Mouse (Mus musculus): ENCODE measurements around the gene Scoc. TPM values are rescaled to one million over a fixed set of nuclear protein-coding genes. Genes with fewer than 3 reads are reported as not detected.

Scoc gene
- polyA plus RNA-seq, 1 experiment, result 9.1 TPM

- 97% methylated on average over 15 of the region's 15 CpGs for WGBS
- no peaks in the 10 kb centered on the region for H3K27me3 ChIP-seq (ENCODE audit: control insufficient read depth, insufficient read depth, low read length)
- DNase-seq, result no peak
- H3K4me3 ChIP-seq (ENCODE audit: control insufficient read depth, insufficient read depth, low read length), result no peak overlapping the region
- H3K36me3 ChIP-seq (ENCODE audit: control insufficient read depth, insufficient read depth, low read length), result no peaks in the 10 kb centered on the region
- TF ChIP-seq POLR2A (IDR thresholded peaks at IDR 0.05; ENCODE audit: control insufficient read depth, extremely low read depth, insufficient read depth, low read length, poor library complexity), result no peak
- no peak for TF ChIP-seq CTCF (IDR thresholded peaks at IDR 0.05; ENCODE audit: borderline replicate concordance, control insufficient read depth, extremely low read depth, insufficient read depth, low read length, poor library complexity)
- H3K27ac ChIP-seq (ENCODE audit: control insufficient read depth, insufficient read depth, low read length), result no peak overlapping the region
- H3K4me1 ChIP-seq (replicated peaks; ENCODE audit: control insufficient read depth, insufficient read depth, low read length), result no peaks in the 10 kb centered on the region
These were observed 41.3 kb downstream of the Scoc start for GRCm38 (mm10) chr8:83416878-83417277.

GRCm38 (mm10) chr8:83408496-83408895 is 49.7 kb downstream of the Scoc start:
- DNase-seq, result no peak
- H3K36me3 ChIP-seq (ENCODE audit: control insufficient read depth, insufficient read depth, low read length), result no peaks in the 10 kb centered on the region
- H3K27me3 ChIP-seq (ENCODE audit: control insufficient read depth, insufficient read depth, low read length), result no peaks in the 10 kb centered on the region
- no peak overlapping the region for H3K4me3 ChIP-seq (ENCODE audit: control insufficient read depth, insufficient read depth, low read length)
- H3K4me1 ChIP-seq (replicated peaks; ENCODE audit: control insufficient read depth, insufficient read depth, low read length), result no peaks in the 10 kb centered on the region
- H3K27ac ChIP-seq (ENCODE audit: control insufficient read depth, insufficient read depth, low read length), result no peak overlapping the region
- WGBS, result 88% methylated on average over 7 of the region's 7 CpGs
- TF ChIP-seq CTCF (IDR thresholded peaks at IDR 0.05; ENCODE audit: borderline replicate concordance, control insufficient read depth, extremely low read depth, insufficient read depth, low read length, poor library complexity) (no peak), POLR2A (IDR thresholded peaks at IDR 0.05; ENCODE audit: control insufficient read depth, extremely low read depth, insufficient read depth, low read length, poor library complexity) (no peak)

DNA sequence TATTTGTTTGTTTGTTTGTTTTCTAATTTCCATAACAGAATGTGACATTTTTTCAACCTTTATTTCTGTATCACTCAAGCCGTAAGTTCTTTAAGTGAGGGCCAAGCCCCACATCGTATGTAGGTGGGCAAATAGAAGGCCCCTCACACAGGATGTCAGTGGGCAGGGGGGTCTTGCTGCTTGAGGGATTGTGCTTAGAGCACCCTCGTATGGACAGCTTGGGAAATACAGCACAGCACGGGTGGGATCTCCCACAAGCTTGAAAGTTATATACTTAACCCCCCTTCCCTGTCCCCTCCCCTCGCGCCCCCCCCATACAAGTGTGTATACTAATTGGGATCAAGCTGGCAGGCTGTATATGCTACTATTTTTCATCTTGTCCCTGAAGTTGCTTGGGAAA is 51.4 kb downstream of the Scoc start:
- no peak for DNase-seq
- no peaks in the 10 kb centered on the region for H3K27me3 ChIP-seq (ENCODE audit: control insufficient read depth, insufficient read depth, low read length)
- no peak overlapping the region for H3K27ac ChIP-seq (ENCODE audit: control insufficient read depth, insufficient read depth, low read length)
- H3K36me3 ChIP-seq (ENCODE audit: control insufficient read depth, insufficient read depth, low read length), result no peaks in the 10 kb centered on the region
- WGBS, result 48% methylated on average over 6 of the region's 6 CpGs
- no peak for TF ChIP-seq POLR2A (IDR thresholded peaks at IDR 0.05; ENCODE audit: control insufficient read depth, extremely low read depth, insufficient read depth, low read length, poor library complexity)
- TF ChIP-seq CTCF (IDR thresholded peaks at IDR 0.05; ENCODE audit: borderline replicate concordance, control insufficient read depth, extremely low read depth, insufficient read depth, low read length, poor library complexity), result no peak
- H3K4me3 ChIP-seq (ENCODE audit: control insufficient read depth, insufficient read depth, low read length), result no peak overlapping the region
- no peaks in the 10 kb centered on the region for H3K4me1 ChIP-seq (replicated peaks; ENCODE audit: control insufficient read depth, insufficient read depth, low read length)

DNA sequence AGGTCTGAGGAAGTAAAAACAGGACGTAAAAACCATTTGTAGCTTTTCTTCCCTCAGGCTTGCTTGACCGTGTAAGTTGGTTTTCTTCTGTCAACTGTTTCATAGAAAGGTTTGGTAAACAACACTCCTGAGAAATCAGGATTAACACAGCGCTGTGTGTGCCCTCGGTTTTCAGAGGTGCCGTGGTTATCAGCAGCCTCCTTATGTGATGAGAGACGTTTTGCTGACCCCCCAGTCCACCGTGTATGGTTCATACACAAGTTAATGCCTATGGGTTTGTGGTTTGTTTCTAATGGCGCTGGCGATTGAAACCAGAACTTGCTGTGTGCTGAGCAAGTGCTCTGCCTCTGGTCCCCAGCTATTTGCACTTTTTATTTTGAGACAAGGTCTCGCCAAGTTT is 52.6 kb downstream of the Scoc start:
- no peaks in the 10 kb centered on the region for H3K27me3 ChIP-seq (ENCODE audit: control insufficient read depth, insufficient read depth, low read length)
- no peaks in the 10 kb centered on the region for H3K4me1 ChIP-seq (replicated peaks; ENCODE audit: control insufficient read depth, insufficient read depth, low read length)
- H3K36me3 ChIP-seq (ENCODE audit: control insufficient read depth, insufficient read depth, low read length), result no peaks in the 10 kb centered on the region
- H3K27ac ChIP-seq (ENCODE audit: control insufficient read depth, insufficient read depth, low read length), result no peak overlapping the region
- 45% methylated on average over 10 of the region's 10 CpGs for WGBS
- TF ChIP-seq CTCF (IDR thresholded peaks at IDR 0.05; ENCODE audit: borderline replicate concordance, control insufficient read depth, extremely low read depth, insufficient read depth, low read length, poor library complexity) (no peak), POLR2A (IDR thresholded peaks at IDR 0.05; ENCODE audit: control insufficient read depth, extremely low read depth, insufficient read depth, low read length, poor library complexity) (no peak)
- H3K4me3 ChIP-seq (ENCODE audit: control insufficient read depth, insufficient read depth, low read length), result no peak overlapping the region
- no peak for DNase-seq

GRCm38 (mm10) chr8:83397726-83398125 is 60.5 kb downstream of the Scoc start:
- Histone ChIP-seq H3K4me3 (ENCODE audit: control insufficient read depth, insufficient read depth, low read length) (no peak overlapping the region), H3K27ac (ENCODE audit: control insufficient read depth, insufficient read depth, low read length) (no peak overlapping the region), H3K27me3 (ENCODE audit: control insufficient read depth, insufficient read depth, low read length) (no peaks in the 10 kb centered on the region), H3K4me1 (replicated peaks; ENCODE audit: control insufficient read depth, insufficient read depth, low read length) (no peaks in the 10 kb centered on the region), H3K36me3 (ENCODE audit: control insufficient read depth, insufficient read depth, low read length) (no peaks in the 10 kb centered on the region)
- 79% methylated on average over 4 of the region's 4 CpGs for WGBS
- DNase-seq, result no peak
- TF ChIP-seq POLR2A (IDR thresholded peaks at IDR 0.05; ENCODE audit: control insufficient read depth, extremely low read depth, insufficient read depth, low read length, poor library complexity) (no peak), CTCF (IDR thresholded peaks at IDR 0.05; ENCODE audit: borderline replicate concordance, control insufficient read depth, extremely low read depth, insufficient read depth, low read length, poor library complexity) (no peak)

DNA sequence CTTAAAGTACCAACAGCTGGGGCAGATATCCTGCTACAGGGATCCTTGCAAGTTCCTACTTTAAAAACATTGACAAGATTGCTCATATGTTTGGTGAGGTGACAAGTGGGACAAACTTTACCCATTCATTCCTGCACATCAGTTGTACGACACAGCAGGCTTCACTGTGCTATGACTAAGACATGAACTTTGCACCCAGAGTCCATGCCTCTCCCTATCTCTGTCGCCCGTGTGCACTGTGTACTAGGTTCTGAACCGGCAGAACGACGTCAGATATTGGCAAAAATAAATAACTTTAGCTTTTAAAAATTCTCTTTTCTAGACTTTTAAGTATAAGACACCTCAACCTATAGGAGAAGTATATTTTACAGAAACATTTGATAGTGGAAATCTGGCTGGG is 61.5 kb downstream of the Scoc start:
- Histone ChIP-seq H3K27ac (ENCODE audit: control insufficient read depth, insufficient read depth, low read length) (no peak overlapping the region), H3K4me1 (replicated peaks; ENCODE audit: control insufficient read depth, insufficient read depth, low read length) (no peaks in the 10 kb centered on the region), H3K36me3 (ENCODE audit: control insufficient read depth, insufficient read depth, low read length) (no peaks in the 10 kb centered on the region), H3K4me3 (ENCODE audit: control insufficient read depth, insufficient read depth, low read length) (no peak overlapping the region), H3K27me3 (ENCODE audit: control insufficient read depth, insufficient read depth, low read length) (no peaks in the 10 kb centered on the region)
- no peak for DNase-seq
- 95% methylated on average over 6 of the region's 6 CpGs for WGBS
- no peak for TF ChIP-seq CTCF (IDR thresholded peaks at IDR 0.05; ENCODE audit: borderline replicate concordance, control insufficient read depth, extremely low read depth, insufficient read depth, low read length, poor library complexity)
- TF ChIP-seq POLR2A (IDR thresholded peaks at IDR 0.05; ENCODE audit: control insufficient read depth, extremely low read depth, insufficient read depth, low read length, poor library complexity), result no peak

DNA sequence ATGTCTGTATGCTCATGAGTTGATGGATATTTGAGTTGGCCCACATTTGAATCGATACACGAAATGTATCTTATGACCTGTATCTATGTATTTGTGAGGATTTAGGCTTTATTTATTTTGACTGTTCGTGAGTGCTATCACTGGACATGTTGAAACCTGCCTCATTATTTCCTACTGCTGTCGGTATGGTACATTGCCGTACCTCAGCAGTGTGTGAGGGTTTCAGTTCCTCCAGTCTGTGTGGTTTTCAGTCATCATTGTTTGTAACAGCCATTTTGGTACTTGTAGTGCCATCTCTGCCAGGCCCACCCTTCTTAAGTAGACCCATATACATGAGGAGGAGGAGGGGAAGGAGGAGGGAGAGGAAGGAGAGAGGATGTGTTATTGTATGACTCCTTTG is 63.9 kb downstream of the Scoc start:
- H3K4me1 ChIP-seq (replicated peaks; ENCODE audit: control insufficient read depth, insufficient read depth, low read length), result peaks cover 5% of the 10 kb centered on the region; the same call in 1 of the 2 replicates
- 92% methylated on average over 5 of the region's 5 CpGs for WGBS
- TF ChIP-seq POLR2A (IDR thresholded peaks at IDR 0.05; ENCODE audit: control insufficient read depth, extremely low read depth, insufficient read depth, low read length, poor library complexity) (no peak), CTCF (IDR thresholded peaks at IDR 0.05; ENCODE audit: borderline replicate concordance, control insufficient read depth, extremely low read depth, insufficient read depth, low read length, poor library complexity) (no peak)

More for the DNA sequence above, 63.9 kb downstream of the Scoc start:
- H3K27me3 ChIP-seq (ENCODE audit: control insufficient read depth, insufficient read depth, low read length), result peaks cover 7% of the 10 kb centered on the region; the same call in 1 of the 2 replicates
- H3K27ac ChIP-seq (ENCODE audit: control insufficient read depth, insufficient read depth, low read length), result no peak overlapping the region
- no peak for DNase-seq
- H3K36me3 ChIP-seq (ENCODE audit: control insufficient read depth, insufficient read depth, low read length), result no peaks in the 10 kb centered on the region
- no peak overlapping the region for H3K4me3 ChIP-seq (ENCODE audit: control insufficient read depth, insufficient read depth, low read length)

All from thymus, adult 2 months (tissue).